Mouse (Mus musculus) olfactory bulb, adult 2 months (tissue): ENCODE results near the gene Mael.

Experiments
- CTCF ChIP-seq: fragments of 200-500 bp; IDR thresholded peaks from 2 replicates; pipeline ENCODE4 v1.5.1; 2012; ENCODE audit warnings: low read depth, mild to moderate bottlenecking, low read length, moderate library complexity; ENCODE audit not compliant: insufficient read depth
- POLR2A ChIP-seq: fragments of 200-500 bp; IDR thresholded peaks from 2 replicates; pipeline ENCODE4 v1.6.1; 2012; ENCODE audit warnings: mild to moderate bottlenecking, low read depth, low read length, moderate library complexity; ENCODE audit not compliant: insufficient read depth

GRCm38 (mm10) chr1:166286231-166286630 is 47.7 kb upstream of the Mael start:
- TF ChIP-seq CTCF (no peak), POLR2A (no peak)
